Mouse (Mus musculus) ES-E14 (cell line): ENCODE measurements at regions not wholly inside any gene's neighbourhood (a gene's known extent, or its start where the extent isn't known, plus 50 kb on each side); places are given as distances from the start of the nearest gene placed in this dataset.

Source experiments
- CHD2 ChIP-seq: IDR thresholded peaks from 2 replicates; pipeline ENCODE4 v1.6.1; 2014; ENCODE audit warnings: mild to moderate bottlenecking, low read depth, low read length, inconsistent platforms
- HCFC1 ChIP-seq: IDR thresholded peaks from 2 replicates; pipeline ENCODE4 v1.6.1; 2012; ENCODE audit warnings: low read length, inconsistent platforms, borderline replicate concordance; ENCODE audit not compliant: insufficient read depth
- MAFK ChIP-seq: IDR thresholded peaks from 2 replicates; pipeline ENCODE4 v1.6.1; 2014; ENCODE audit warnings: mild to moderate bottlenecking, low read depth, low read length, inconsistent platforms; ENCODE audit not compliant: insufficient read depth
- ZC3H11A ChIP-seq: IDR thresholded peaks from 2 replicates; pipeline ENCODE4 v1.6.1; 2012; ENCODE audit warnings: low read depth, mild to moderate bottlenecking, inconsistent platforms, low read length, borderline replicate concordance
- ZNF384 ChIP-seq: IDR thresholded peaks from 2 replicates; pipeline ENCODE4 v1.6.1; 2012; ENCODE audit warnings: low read depth, low read length, inconsistent platforms

- TF ChIP-seq ZC3H11A (no peak), ZNF384 (no peak), MAFK (no peak), CHD2 (no peak), HCFC1 (no peak)
These were observed 112.9 kb upstream of the Nyap2 start for GRCm38 (mm10) chr1:80963838-80964237.
